Mouse (Mus musculus) lung, adult 18-20 months (tissue): Measurements from ENCODE around the gene Cyp2d22.
"Not testable (repeated sequence)": the region's sequence is repeated elsewhere in the genome, so short reads cannot be mapped to it uniquely, and the experiment has no call there.

Experiments used
- DNase-seq, 2 experiments: peaks; one replicate each; pipeline ENCODE4 v3.0.0; 2022; ENCODE audit warnings: mixed read lengths in 2 of 2

Gene Cyp2d22

GRCm38 (mm10) chr15:82379871-82380713 lies at the start of gene Cyp2d22:
Gene Cyp2d22 (minus strand): TSS chr15:82380260.
- peak; percentile 66 to 75 for DNase-seq

- DNase-seq: no peak
Observed at GRCm38 (mm10) chr15:82423471-82423870, 43.4 kb upstream of the Cyp2d22 start.

GRCm38 (mm10) chr15:82422935-82423334 lies 42.9 kb upstream of the Cyp2d22 start:
- DNase-seq: no peak

GRCm38 (mm10) chr15:82418616-82419015 lies 38.6 kb upstream of the Cyp2d22 start:
- no peak for DNase-seq

- peak; percentile 87 to 90 for DNase-seq
Observed at GRCm38 (mm10) chr15:82416797-82417789, 37.0 kb upstream of the Cyp2d22 start.

GRCm38 (mm10) chr15:82407536-82407935 lies 27.5 kb upstream of the Cyp2d22 start:
- no peak for DNase-seq

GRCm38 (mm10) chr15:82406981-82407380 lies 26.9 kb upstream of the Cyp2d22 start, which contains the start of gene Cyp2d10:
Gene Cyp2d10 (minus strand): TSS chr15:82407195.
- DNase-seq: no peak

- no peak for DNase-seq
Observed at GRCm38 (mm10) chr15:82404163-82404562, 24.1 kb upstream of the Cyp2d22 start.

GRCm38 (mm10) chr15:82403606-82404005 lies 23.5 kb upstream of the Cyp2d22 start:
- DNase-seq: no peak

- no peak for DNase-seq
Observed at GRCm38 (mm10) chr15:82402741-82403140, 22.7 kb upstream of the Cyp2d22 start.

GRCm38 (mm10) chr15:82402106-82402505 lies 22.0 kb upstream of the Cyp2d22 start:
- DNase-seq: no peak

- no peak for DNase-seq
Observed at GRCm38 (mm10) chr15:82401516-82401915, 21.5 kb upstream of the Cyp2d22 start.

GRCm38 (mm10) chr15:82395955-82396354 lies 15.9 kb upstream of the Cyp2d22 start:
- not testable (repeated sequence) for DNase-seq

GRCm38 (mm10) chr15:82393922-82394321 lies 13.9 kb upstream of the Cyp2d22 start, which contains the start of gene Cyp2d11:
Gene Cyp2d11 (minus strand): TSS chr15:82394022.
- not testable (repeated sequence) for DNase-seq

GRCm38 (mm10) chr15:82389916-82390315 lies 9.9 kb upstream of the Cyp2d22 start:
- DNase-seq: not testable (repeated sequence)

- DNase-seq: no peak
Observed at GRCm38 (mm10) chr15:82385729-82386128, 5.7 kb upstream of the Cyp2d22 start.

GRCm38 (mm10) chr15:82382441-82382840 lies 2.4 kb upstream of the Cyp2d22 start:
- no peak for DNase-seq

- no peak for DNase-seq
Observed at GRCm38 (mm10) chr15:82380714-82381062, 628 bp upstream of the Cyp2d22 start.

- peak in 1 of 2 experiments; percentile 28 for DNase-seq
Observed at GRCm38 (mm10) chr15:82379511-82379870, 569 bp downstream of the Cyp2d22 start.

GRCm38 (mm10) chr15:82378261-82379180 lies 1.5 kb downstream of the Cyp2d22 start:
- DNase-seq: peak; percentile 23 to 48

- DNase-seq: no peak
Observed at GRCm38 (mm10) chr15:82377701-82378100, 2.4 kb downstream of the Cyp2d22 start.
